Comparison of ENCODE assay signal across 8 mouse cellular contexts in genomic region chr9:60813139-60813880, GRCm38 (mm10). TPM values are rescaled to one million over a fixed set of nuclear protein-coding genes. Genes with fewer than 3 reads are reported as not detected.
A peak's percentile ranks its signal among the peaks of the same experiment; 100 is the strongest.
DNase-seq lines count a peak whose midpoint lies in the region; ATAC-seq lines count a peak whose summit lies in the region.

No protein-coding gene starts in this region.

- no peaks in the 10 kb centered on the region for H3K27me3 ChIP-seq in embryonic facial prominence, embryonic 13.5 days
- H3K27me3 ChIP-seq in hindbrain, embryonic 11.5 days (ENCODE audit: control insufficient read depth, insufficient read depth, low read length) = no peaks in the 10 kb centered on the region
- no peaks in the 10 kb centered on the region for H3K27me3 ChIP-seq in limb, embryonic 13.5 days
- no peaks in the 10 kb centered on the region for H3K27me3 ChIP-seq in neural tube, embryonic 13.5 days

- peak overlapping the region; percentile 38 for H3K4me2 ChIP-seq in embryonic facial prominence, embryonic 13.5 days
- no peak overlapping the region for H3K4me2 ChIP-seq in hindbrain, embryonic 11.5 days (replicated peaks; ENCODE audit: low read depth, low read length)
- H3K4me2 ChIP-seq in limb, embryonic 13.5 days (replicated peaks) = peak overlapping the region; percentile 45
- peak overlapping the region; percentile 31 for H3K4me2 ChIP-seq in neural tube, embryonic 13.5 days

- no peak overlapping the region for H3K9ac ChIP-seq in embryonic facial prominence, embryonic 13.5 days
- H3K9ac ChIP-seq in hindbrain, embryonic 11.5 days (ENCODE audit: low read depth, low read length) = no peak overlapping the region
- no peak overlapping the region for H3K9ac ChIP-seq in limb, embryonic 13.5 days
- H3K9ac ChIP-seq in neural tube, embryonic 13.5 days = no peak overlapping the region

- H3K4me1 ChIP-seq in embryonic facial prominence, embryonic 13.5 days = peaks cover 19% of the 10 kb centered on the region
- no peaks in the 10 kb centered on the region; the same call in 1 of the 2 replicates for H3K4me1 ChIP-seq in hindbrain, embryonic 11.5 days (replicated peaks; ENCODE audit: control insufficient read depth, insufficient read depth, low read length)
- H3K4me1 ChIP-seq in limb, embryonic 13.5 days = peaks cover 18% of the 10 kb centered on the region
- H3K4me1 ChIP-seq in neural tube, embryonic 13.5 days (replicated peaks) = peaks cover 17% of the 10 kb centered on the region

- DNase-seq in lung, adult 18-20 months = peak; percentile 44 to 53
- no peak for DNase-seq in lung, postnatal 25 days (ENCODE audit: low spot score)
- peak; percentile 36 for DNase-seq in hindbrain, embryonic 11.5 days (ENCODE audit: low spot score)
- DNase-seq in layer of hippocampus, postnatal 36 days = no peak
- no peak for DNase-seq in layer of hippocampus, adult 18-20 months (ENCODE audit: low spot score in 2 of 2)

- peaks cover 3% of the 10 kb centered on the region; the same call in 1 of the 2 replicates for H3K9me3 ChIP-seq in embryonic facial prominence, embryonic 13.5 days
- no peaks in the 10 kb centered on the region for H3K9me3 ChIP-seq in hindbrain, embryonic 11.5 days (ENCODE audit: control insufficient read depth, low read length)
- H3K9me3 ChIP-seq in limb, embryonic 13.5 days = no peaks in the 10 kb centered on the region
- no peaks in the 10 kb centered on the region for H3K9me3 ChIP-seq in neural tube, embryonic 13.5 days

- no peak overlapping the region for H3K27ac ChIP-seq in embryonic facial prominence, embryonic 13.5 days
- H3K27ac ChIP-seq in hindbrain, embryonic 11.5 days (ENCODE audit: low read depth, low read length) = no peak overlapping the region
- no peak overlapping the region; the same call in 1 of the 2 replicates for H3K27ac ChIP-seq in limb, embryonic 13.5 days
- 0 out of 2 replicates have a peak overlapping the region, but pooled peaks have one; percentile 9 for H3K27ac ChIP-seq in neural tube, embryonic 13.5 days (replicated peaks)

- no peaks in the 10 kb centered on the region for H3K36me3 ChIP-seq in embryonic facial prominence, embryonic 13.5 days
- no peaks in the 10 kb centered on the region for H3K36me3 ChIP-seq in hindbrain, embryonic 11.5 days (ENCODE audit: control insufficient read depth, insufficient read depth, low read length)
- no peaks in the 10 kb centered on the region; the same call in 1 of the 2 replicates for H3K36me3 ChIP-seq in limb, embryonic 13.5 days
- H3K36me3 ChIP-seq in neural tube, embryonic 13.5 days = no peaks in the 10 kb centered on the region

- ATAC-seq in embryonic facial prominence, embryonic 13.5 days (ENCODE audit: insufficient number of reproducible peaks, insufficient read depth, low FRiP score, low TSS enrichment, low read depth) = no peak
- ATAC-seq in hindbrain, embryonic 11.5 days (ENCODE audit: low FRiP score) = no peak
- peak; percentile 84 for ATAC-seq in limb, embryonic 13.5 days (ENCODE audit: low FRiP score, low read depth)
- no peak for ATAC-seq in neural tube, embryonic 13.5 days (ENCODE audit: low read depth)

- H3K4me3 ChIP-seq in embryonic facial prominence, embryonic 13.5 days = no peak overlapping the region
- no peak overlapping the region for H3K4me3 ChIP-seq in hindbrain, embryonic 11.5 days (ENCODE audit: low read depth, low read length)
- H3K4me3 ChIP-seq in limb, embryonic 13.5 days = no peak overlapping the region
- H3K4me3 ChIP-seq in neural tube, embryonic 13.5 days = no peak overlapping the region

- WGBS in embryonic facial prominence, embryonic 13.5 days = 12% methylated on average over 11 of the region's 11 CpGs
- 13% methylated on average over 11 of the region's 11 CpGs for WGBS in hindbrain, embryonic 11.5 days
- 6% methylated on average over 11 of the region's 11 CpGs for WGBS in limb, embryonic 13.5 days
- WGBS in neural tube, embryonic 13.5 days = 8% methylated on average over 11 of the region's 11 CpGs

RNA-seq across cellular contexts. Expression of gene Uaca, which starts 19.0 kb away (rescaled TPM):
- polyA plus RNA-seq in embryonic facial prominence, embryonic 13.5 days (2015; fragmentation: Nextera tagmentation; extraction: Ambion mirVana) = 27.4 and 32.6 TPM in 2 replicates
- polyA plus RNA-seq in hindbrain, embryonic 11.5 days (2014; fragmentation: Nextera tagmentation; extraction: Ambion mirVana) = 22.3 and 22.5 TPM in 2 replicates
- polyA plus RNA-seq in limb, embryonic 13.5 days (2015; fragmentation: Nextera tagmentation; extraction: Ambion mirVana) = 29.6 and 31.4 TPM in 2 replicates
- polyA plus RNA-seq in neural tube, embryonic 13.5 days (2015; fragmentation: Nextera tagmentation; extraction: Ambion mirVana) = 26.0 and 29.4 TPM in 2 replicates
- total RNA-seq in layer of hippocampus, postnatal 36 days (2021) = 1 to 10 TPM; 5.6 to 7.0 TPM
- total RNA-seq in layer of hippocampus, adult 18-20 months (2021) = 1 to 10 TPM; 5.5 to 6.3 TPM

Comparison
In these comparisons a context has a peak if more than half of its experiments do, and no peak if none do; other contexts are left out.
1. DNase-seq: peak in lung, adult 18-20 months (2 of 2) and hindbrain, embryonic 11.5 days (single experiment); none in lung, postnatal 25 days (single experiment), layer of hippocampus, postnatal 36 days (0 of 2) and layer of hippocampus, adult 18-20 months (0 of 2).